Mouse (Mus musculus) frontal cortex, adult 2 months (tissue): ENCODE measurements around the gene I0C0044D17Rik. TPM values are rescaled to one million over a fixed set of nuclear protein-coding genes. Genes with fewer than 3 reads are reported as not detected.

Experiments used
- DNase-seq, 2 experiments: peaks; one replicate each; pipeline ENCODE4 v3.0.0; 2022; ENCODE audit warnings: low spot score in 1 of 2; ENCODE audit errors: extremely low spot score in 1 of 2
- polyA plus RNA-seq: library from polyadenylated mRNA; depleted of rRNA; stranded (reverse); fragments of >200 nt; gene quantifications from 2 replicates; pipeline ENCODE4 v1.2.3, GENCODE M21; 2012; rRNA removed

I0C0044D17Rik gene
- polyA plus RNA-seq, 1 experiment = not detected

DNA sequence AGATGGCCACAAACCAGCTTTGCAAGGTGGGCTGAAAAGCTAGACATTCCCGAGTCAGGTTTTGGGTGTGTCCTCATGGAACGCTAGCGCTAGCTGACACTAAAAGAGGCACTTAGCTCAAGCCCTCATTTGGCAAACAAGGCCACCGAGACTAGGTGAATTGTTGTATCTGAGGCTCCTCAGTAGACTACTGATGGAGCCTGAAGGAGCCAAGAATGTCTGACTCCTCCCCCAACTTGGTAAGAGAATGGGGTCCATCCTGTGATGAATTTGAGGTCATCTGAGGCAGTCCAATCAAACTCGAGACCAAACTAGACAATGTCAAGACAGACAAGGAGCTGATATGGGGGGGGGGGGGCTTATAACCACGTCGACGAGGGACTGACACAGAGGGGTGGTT, 37.8 kb downstream of the I0C0044D17Rik start:
- no peak for DNase-seq

GRCm38 (mm10) chr4:98778219-98778618, 45.4 kb downstream of the I0C0044D17Rik start:
- DNase-seq = no peak

DNA sequence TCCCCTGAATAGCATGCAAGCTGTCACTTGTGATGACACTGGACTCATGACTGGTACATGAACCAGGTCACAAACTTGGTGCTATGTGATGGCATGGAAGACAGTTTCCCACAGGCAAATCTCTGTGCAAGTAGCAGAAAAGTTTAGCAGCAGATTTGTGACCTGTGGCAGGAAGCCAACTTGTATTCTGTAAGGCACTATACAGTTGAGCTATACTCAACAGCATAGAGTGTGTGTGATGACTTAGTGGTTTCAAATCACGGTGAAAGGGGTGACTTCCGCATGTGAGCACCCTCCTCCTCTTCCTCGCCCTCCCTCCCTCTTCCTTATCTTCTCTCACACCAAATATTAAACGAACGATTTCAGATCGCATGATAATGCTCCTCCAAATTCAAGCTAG, 46.2 kb downstream of the I0C0044D17Rik start:
- DNase-seq = no peak

DNA sequence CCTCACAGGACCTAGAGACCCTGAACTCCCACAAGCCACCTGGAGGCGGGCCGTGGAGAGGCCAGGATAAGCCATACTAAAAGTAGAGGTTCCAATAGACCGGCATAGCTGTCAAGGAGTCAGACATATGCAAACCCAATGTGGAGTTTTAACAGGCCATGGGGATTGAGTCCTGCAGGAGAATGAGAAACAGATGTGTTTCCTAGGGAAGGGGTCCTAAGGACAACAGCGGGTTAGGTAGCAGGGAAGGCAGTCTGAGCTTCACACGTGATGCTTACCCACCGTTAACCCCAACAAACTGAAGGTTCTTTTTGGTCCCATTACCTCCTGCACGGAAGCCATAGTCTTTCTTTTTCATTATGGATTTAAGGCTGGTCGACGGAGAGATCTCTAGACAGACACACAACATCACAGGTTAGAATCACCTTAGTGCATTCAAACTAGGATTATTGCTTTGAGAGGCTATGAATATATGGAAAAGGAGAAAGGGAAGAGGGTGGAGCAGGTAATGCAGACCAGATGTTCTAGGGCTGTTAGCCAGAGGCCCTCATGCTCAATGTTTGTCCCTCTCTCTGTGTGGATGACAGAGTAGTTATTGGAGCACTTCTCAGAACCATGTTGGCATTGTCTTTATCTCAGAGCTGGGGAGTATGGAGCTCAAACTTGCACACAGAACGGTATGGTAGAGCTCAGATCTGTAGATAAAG, 46.8 kb downstream of the I0C0044D17Rik start:
- DNase-seq = no peak

- no peak for DNase-seq
Measured at GRCm38 (mm10) chr4:98773785-98774184, 49.9 kb downstream of the I0C0044D17Rik start.

Other genes with a start within 250 kb of the I0C0044D17Rik start
- gene L1td1, start 97.1 kb downstream of the I0C0044D17Rik start, polyA plus RNA-seq = 0.06 and 0.16 TPM in 2 replicates
- gene Kank4, start 6.3 kb downstream of the I0C0044D17Rik start, polyA plus RNA-seq = 3.2 and 3.5 TPM in 2 replicates
- 12.0 and 15.1 TPM in 2 replicates for gene Usp1, start 100.0 kb upstream of the I0C0044D17Rik start, polyA plus RNA-seq
- 0.32 and 0.42 TPM in 2 replicates for gene Angptl3, start 207.1 kb upstream of the I0C0044D17Rik start, polyA plus RNA-seq